Mouse (Mus musculus): Measurements from ENCODE around the gene Rarb.

- TF ChIP-seq UBTF (IDR thresholded peaks at IDR 0.05; ENCODE audit: low read depth, low read length) (no peak), POLR2A (IDR thresholded peaks at IDR 0.05; ENCODE audit: low read depth, low read length) (no peak), EP300 (IDR thresholded peaks at IDR 0.05; ENCODE audit: low read length) (no peak), JUND (conservative IDR thresholded peaks at IDR 0.05; ENCODE audit: low read depth, low read length) (no peak), CTCF (conservative IDR thresholded peaks at IDR 0.05 in 1 of 2, IDR thresholded peaks at IDR 0.05 in 1 of 2; ENCODE audit: low read depth in 2 of 2, low read length in 2 of 2) (no peak), ZNF384 (IDR thresholded peaks at IDR 0.05; ENCODE audit: low read depth, low read length) (no peak), TBP (conservative IDR thresholded peaks at IDR 0.05; ENCODE audit: low read depth, low read length) (no peak), HCFC1 (IDR thresholded peaks at IDR 0.05; ENCODE audit: low read depth, low read length) (no peak), MXI1 (IDR thresholded peaks at IDR 0.05; ENCODE audit: low read depth, low read length) (no peak)
Observed at GRCm38 (mm10) chr14:16762773-16763172, 56.2 kb downstream of the Rarb start.

Measured in CH12.LX (cell line).